Mouse (Mus musculus) CH12.LX (cell line): Measurements from ENCODE around the gene Wdr61. TPM values are rescaled to one million over a fixed set of nuclear protein-coding genes. Genes with fewer than 3 reads are reported as not detected.

Source experiments
- DNase-seq: peaks from one replicate; pipeline ENCODE4 v3.0.0-alpha.2; 2013; ENCODE audit errors: extremely low read depth
- H3K27ac ChIP-seq: 2 replicates; pipeline ENCODE4 v1.5.1; 2012; ENCODE audit warnings: low read depth, mild to moderate bottlenecking, control low read depth, moderate library complexity; ENCODE audit not compliant: insufficient read depth
- H3K27me3 ChIP-seq: replicated peaks from 2 replicates; pipeline ENCODE3; 2012; ENCODE audit warnings: inconsistent platforms
- H3K36me3 ChIP-seq, 2 experiments: replicated peaks in 1 of 2; 2 replicates each; pipeline versions ENCODE3 to v1.6.1; 2012; ENCODE audit warnings: inconsistent platforms in 1 of 2, low read length in 1 of 2, mild to moderate bottlenecking in 1 of 2, mixed read lengths in 1 of 2, moderate library complexity in 1 of 2; ENCODE audit not compliant: control insufficient read depth in 1 of 2, insufficient read depth in 1 of 2
- H3K4me1 ChIP-seq, 2 experiments: 2 replicates each; pipeline ENCODE4 v1.6.1; 2012; ENCODE audit warnings: inconsistent platforms in 1 of 2, moderate library complexity in 1 of 2; ENCODE audit not compliant: insufficient read depth in 2 of 2, control insufficient read depth in 1 of 2
- H3K4me2 ChIP-seq: 2 replicates; pipeline ENCODE4 v1.6.1; 2012; ENCODE audit warnings: low read depth, mild to moderate bottlenecking, control low read depth; ENCODE audit not compliant: poor library complexity, insufficient read depth, severe bottlenecking
- H3K4me3 ChIP-seq, 3 experiments: fragments of 150-350 bp in 1 of 3; sonication (generic) in 1 of 3; replicated peaks in 1 of 3; 2 replicates each; pipeline versions ENCODE3 to v1.5.1; 2011 to 2012; ENCODE audit warnings: low read depth in 2 of 3, low read length in 2 of 3, mild to moderate bottlenecking in 2 of 3, moderate library complexity in 2 of 3, control low read depth in 1 of 3, improper control_type of control experiment in 1 of 3, inconsistent platforms in 1 of 3, mixed read lengths in 1 of 3; ENCODE audit not compliant: poor library complexity in 1 of 3
- H3K79me2 ChIP-seq: replicated peaks from 2 replicates; pipeline ENCODE4 v1.6.1; 2012; ENCODE audit warnings: mild to moderate bottlenecking, moderate library complexity; ENCODE audit not compliant: control insufficient read depth, poor library complexity, insufficient read depth, severe bottlenecking; ENCODE audit errors: extremely low read depth
- H3K9ac ChIP-seq: 2 replicates; pipeline ENCODE4 v1.6.1; 2012; ENCODE audit warnings: low read depth, mild to moderate bottlenecking, control low read depth, moderate library complexity; ENCODE audit not compliant: insufficient read depth
- H3K9me3 ChIP-seq: replicated peaks from 2 replicates; pipeline ENCODE3; 2012; ENCODE audit warnings: low read length, inconsistent platforms, mixed read lengths
- CHD1 ChIP-seq: IDR thresholded peaks from 2 replicates; pipeline ENCODE4 v1.6.1; 2012; ENCODE audit warnings: low read depth, low read length, improper control_type of control experiment, inconsistent platforms
- CTCF ChIP-seq, 2 experiments: IDR thresholded peaks in 1 of 2; conservative IDR thresholded peaks in 1 of 2; 2 replicates each; pipeline ENCODE4 v1.5.1; 2011 to 2012; ENCODE audit warnings: low read depth in 2 of 2, low read length in 2 of 2, improper control_type of control experiment in 1 of 2, inconsistent platforms in 1 of 2, mild to moderate bottlenecking in 1 of 2, moderate library complexity in 1 of 2
- E2F4 ChIP-seq: IDR thresholded peaks from 2 replicates; pipeline ENCODE4 v1.6.1; 2011; ENCODE audit warnings: low read depth, low read length, improper control_type of control experiment; ENCODE audit not compliant: insufficient replicate concordance
- ELF1 ChIP-seq: IDR thresholded peaks from 2 replicates; pipeline ENCODE4 v1.6.1; 2014; ENCODE audit warnings: low read depth, mild to moderate bottlenecking, inconsistent platforms, low read length, improper control_type of control experiment
- HCFC1 ChIP-seq: IDR thresholded peaks from 2 replicates; pipeline ENCODE4 v1.6.1; 2012; ENCODE audit warnings: low read depth, mild to moderate bottlenecking, inconsistent platforms, low read length, improper control_type of control experiment
- IRF4 ChIP-seq: IDR thresholded peaks from 2 replicates; pipeline ENCODE4 v1.6.1; 2014; ENCODE audit warnings: low read depth, mild to moderate bottlenecking, inconsistent platforms, low read length, improper control_type of control experiment
- KAT2A ChIP-seq: IDR thresholded peaks from 2 replicates; pipeline ENCODE4 v1.6.1; 2012; ENCODE audit warnings: low read length, improper control_type of control experiment, inconsistent platforms; ENCODE audit not compliant: insufficient replicate concordance
- MXI1 ChIP-seq: IDR thresholded peaks from 2 replicates; pipeline ENCODE4 v1.6.1; 2011; ENCODE audit warnings: mild to moderate bottlenecking, low read depth, low read length, improper control_type of control experiment
- MYC ChIP-seq: IDR thresholded peaks from 2 replicates; pipeline ENCODE4 v1.6.1; 2011; ENCODE audit warnings: low read depth, mild to moderate bottlenecking, improper control_type of control experiment, low read length
- NRF1 ChIP-seq: IDR thresholded peaks from 2 replicates; pipeline ENCODE4 v1.6.1; 2014; ENCODE audit warnings: low read depth, mild to moderate bottlenecking, inconsistent platforms, low read length, improper control_type of control experiment, moderate library complexity
- POLR2A ChIP-seq: IDR thresholded peaks from 2 replicates; pipeline ENCODE4 v1.6.1; 2011; ENCODE audit warnings: low read depth, mild to moderate bottlenecking, improper control_type of control experiment, low read length
- RAD21 ChIP-seq: IDR thresholded peaks from 2 replicates; pipeline ENCODE4 v1.6.1; 2011; ENCODE audit warnings: low read depth, mild to moderate bottlenecking, low read length, improper control_type of control experiment, moderate library complexity
- SIN3A ChIP-seq: IDR thresholded peaks from 2 replicates; pipeline ENCODE4 v1.6.1; 2012; ENCODE audit warnings: low read length, improper control_type of control experiment, inconsistent platforms
- SMC3 ChIP-seq: IDR thresholded peaks from 2 replicates; pipeline ENCODE4 v1.6.1; 2011; ENCODE audit warnings: low read depth, low read length, improper control_type of control experiment
- TBP ChIP-seq: conservative IDR thresholded peaks from 2 replicates; pipeline ENCODE4 v1.6.1; 2011; ENCODE audit warnings: low read depth, low read length, improper control_type of control experiment
- USF2 ChIP-seq: conservative IDR thresholded peaks from 2 replicates; pipeline ENCODE4 v1.6.1; 2011; ENCODE audit warnings: low read depth, low read length, improper control_type of control experiment
- ZKSCAN1 ChIP-seq: IDR thresholded peaks from 2 replicates; pipeline ENCODE4 v1.6.1; 2012; ENCODE audit warnings: low read depth, inconsistent platforms, low read length, improper control_type of control experiment, borderline replicate concordance
- dilution Hi-C: fragments of 300-500 bp; cut with MboI; formaldehyde crosslinking; loops from 2 replicates; pipeline ENCODE4 v1.14.3; 2020; ENCODE audit warnings: low sequenced_read_pairs; ENCODE audit not compliant: extremely low pct_unique_long_range_greater_than_20kb, extremely low pct_ligation_motif_present
- in situ Hi-C: fragments of 300-500 bp; cut with MboI; formaldehyde crosslinking; loops from 3 replicates; pipeline ENCODE4 v1.14.3; 2019; ENCODE audit warnings: low sequenced_read_pairs, low pct_ligation_motif_present, low pct_unique_long_range_greater_than_20kb, mixed read lengths
- polyA plus RNA-seq: library from polyadenylated mRNA; unstranded; fragments of >175 nt; gene quantifications from 2 replicates; pipeline ENCODE4 v1.2.1, GENCODE M21; 2012; ENCODE audit warnings: low read depth; ENCODE audit not compliant: insufficient read length
- total RNA-seq, 2 experiments: library from RNA; depleted of rRNA; stranded (reverse); fragments of 300-350 nt in 1 of 2; fragments of >200 nt in 1 of 2; gene quantifications; 2 replicates each; pipeline ENCODE4 v1.2.3; 2012 to 2014

Wdr61 gene
- total and polyA plus RNA-seq, 3 experiments: 118 to 245 (median 157) TPM

DNA sequence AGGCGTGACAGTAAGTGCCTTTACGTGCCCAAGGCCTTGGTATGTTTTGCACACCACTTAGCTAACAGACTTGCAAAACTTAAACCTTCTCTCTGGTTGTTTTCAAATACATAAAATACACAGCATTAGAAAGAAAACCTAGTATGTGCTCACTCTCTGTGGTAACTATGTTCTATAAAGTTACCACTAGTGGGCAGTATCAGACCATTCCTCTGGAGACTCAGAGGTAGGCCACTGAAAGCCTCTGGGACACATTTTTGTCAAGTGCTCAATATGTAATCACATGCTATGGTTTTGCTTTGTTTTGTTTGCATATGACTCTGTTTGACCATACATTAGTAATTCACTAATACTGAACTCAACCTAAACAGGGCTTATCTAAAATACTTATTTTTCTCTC is 2.2 kb downstream of the Wdr61 start:
- Histone ChIP-seq H3K4me3 (no peak overlapping the region), H3K79me2 (peaks cover 29% of the 10 kb centered on the region), H3K4me2 (no peak overlapping the region), H3K36me3 (peaks cover 33 to 45% of the 10 kb centered on the region in 2 experiments), H3K27ac (no peak overlapping the region), H3K9me3 (no peaks in the 10 kb centered on the region), H3K4me1 (peaks cover 4 to 35% of the 10 kb centered on the region in 2 experiments), H3K9ac (no peak overlapping the region), H3K27me3 (no peaks in the 10 kb centered on the region)
- in situ Hi-C loops: loop anchor here (25.0 kb wide), 1 partner anchor 380 kb away; no protein-coding TSS in a partner anchor
- dilution Hi-C loops: no loop called here
- no peak for TF ChIP-seq NRF1
- no peak for TF ChIP-seq HCFC1
- peak; percentile 82 to 84 for TF ChIP-seq CTCF (conservative IDR thresholded peaks at IDR 0.05 in 1 of 2, IDR thresholded peaks at IDR 0.05 in 1 of 2; ENCODE audit: low read depth in 2 of 2, low read length in 2 of 2)
- peak; percentile 76 for TF ChIP-seq RAD21
- TF ChIP-seq MYC: 0 out of 2 replicates have a peak, but pooled peaks have one; percentile 20
- no peak for TF ChIP-seq IRF4
- TF ChIP-seq SIN3A: no peak
- TF ChIP-seq SMC3: peak; percentile 60
- no peak for TF ChIP-seq E2F4
- no peak for TF ChIP-seq CHD1
- TF ChIP-seq TBP: 0 out of 2 replicates have a peak, but pooled peaks have one; percentile 15
- no peak for TF ChIP-seq POLR2A
- peak; percentile 16; the same call in 1 of the 2 replicates for TF ChIP-seq ZKSCAN1
- peak; percentile 71 for DNase-seq

GRCm38 (mm10) chr9:54726315-54726714 is 8.0 kb downstream of the Wdr61 start:
- Histone ChIP-seq H3K4me2 (no peak overlapping the region), H3K27me3 (no peaks in the 10 kb centered on the region), H3K36me3 (peaks cover 75 to 95% of the 10 kb centered on the region in 2 experiments), H3K4me1 (peaks cover 0 to 13% of the 10 kb centered on the region in 2 experiments; a peak in 2 of 4 replicates), H3K9me3 (no peaks in the 10 kb centered on the region), H3K27ac (no peak overlapping the region)
- dilution Hi-C loops: no loop called here
- DNase-seq: no peak
- in situ Hi-C loops: loop anchor here (25.0 kb wide), 1 partner anchor 386 kb away; no protein-coding TSS in a partner anchor
- TF ChIP-seq KAT2A: no peak
- TF ChIP-seq, all 38 proteins: peak for 0
- Histone ChIP-seq H3K4me3 (no peak overlapping the region), H3K9ac (no peak overlapping the region), H3K79me2 (peaks cover 7% of the 10 kb centered on the region)

DNA sequence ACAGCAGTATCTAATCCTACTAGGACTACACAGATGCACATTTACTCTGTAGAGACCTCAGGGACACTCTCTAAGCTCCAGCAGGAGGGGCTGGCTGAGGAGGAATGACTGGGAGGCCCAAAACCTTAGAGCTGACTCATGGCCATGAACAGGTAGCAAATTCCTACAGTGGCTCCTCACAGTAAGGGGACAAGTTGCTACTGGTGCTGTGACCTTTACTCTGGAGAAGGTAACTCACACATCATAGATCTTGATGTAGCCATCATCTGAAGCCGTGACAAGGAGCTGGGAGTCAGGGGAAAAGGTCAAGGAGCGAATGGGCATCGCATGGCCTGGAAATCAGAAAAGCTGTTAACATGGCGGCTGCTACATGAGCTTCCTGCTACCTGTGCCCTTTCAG is 11.7 kb downstream of the Wdr61 start:
- H3K9me3 ChIP-seq: no peaks in the 10 kb centered on the region
- dilution Hi-C loops (no loop called here), in situ Hi-C loops (no loop called here)
- H3K4me3 ChIP-seq: no peak overlapping the region
- H3K27ac ChIP-seq: no peak overlapping the region
- H3K4me2 ChIP-seq: no peak overlapping the region
- no peaks in the 10 kb centered on the region for H3K27me3 ChIP-seq
- no peak for TF ChIP-seq USF2
- TF ChIP-seq CTCF (conservative IDR thresholded peaks at IDR 0.05 in 1 of 2, IDR thresholded peaks at IDR 0.05 in 1 of 2; ENCODE audit: low read depth in 2 of 2, low read length in 2 of 2): no peak
- no peak for TF ChIP-seq ELF1
- no peak for TF ChIP-seq MXI1
- no peak overlapping the region for H3K9ac ChIP-seq
- peaks cover 0 to 26% of the 10 kb centered on the region in 2 experiments; a peak in 2 of 4 replicates for H3K4me1 ChIP-seq
- H3K79me2 ChIP-seq: no peaks in the 10 kb centered on the region
- H3K36me3 ChIP-seq: peaks cover 77 to 92% of the 10 kb centered on the region in 2 experiments
- DNase-seq: no peak
